Mouse (Mus musculus): ENCODE measurements around the gene Hps6. TPM values are rescaled to one million over a fixed set of nuclear protein-coding genes. Genes with fewer than 3 reads are reported as not detected.

Gene Hps6
- polyA plus RNA-seq, 1 experiment from 2014 or later = 9.6 TPM

DNA sequence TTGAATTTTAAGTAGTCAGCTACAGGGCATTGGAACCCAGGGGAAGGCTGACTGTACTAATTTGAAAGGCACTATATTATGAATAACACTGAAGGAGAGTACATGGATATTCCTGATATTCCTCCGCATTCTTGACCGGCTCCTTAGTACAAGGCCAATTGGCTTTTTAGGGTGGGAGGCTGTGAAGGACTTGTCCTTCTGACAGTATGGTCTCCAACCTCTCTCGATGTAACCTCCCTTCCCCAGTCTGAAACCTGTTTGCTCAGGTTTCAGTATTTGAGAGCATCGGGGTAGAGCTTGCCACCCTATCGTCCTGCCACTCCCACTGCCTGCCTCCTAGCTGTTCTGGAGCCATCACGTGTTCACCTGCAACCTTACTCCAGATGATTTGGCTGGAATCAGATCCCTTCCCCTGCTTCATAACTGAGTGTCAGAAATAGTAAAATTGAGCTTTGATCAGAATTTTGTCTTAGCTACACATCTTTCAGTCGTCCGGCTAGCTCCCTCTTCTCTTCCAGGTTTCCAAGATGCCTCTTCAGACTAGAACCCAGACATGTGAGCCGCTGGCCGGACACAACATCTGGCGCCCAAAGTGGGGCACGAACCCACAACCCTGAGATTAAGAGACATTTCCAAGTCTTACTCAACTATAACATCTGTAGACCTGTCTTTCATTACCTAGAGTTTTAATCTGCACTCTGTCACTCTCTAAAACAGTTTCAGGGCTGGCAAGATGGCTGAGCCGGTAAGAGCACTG lies 9.1 kb upstream of the Hps6 start:
- Histone ChIP-seq H3K27ac (ENCODE audit: low read length) (no peak overlapping the region), H3K4me3 (ENCODE audit: low read depth, low read length) (no peak overlapping the region), H3K4me2 (replicated peaks; ENCODE audit: low read depth, low read length) (no peak overlapping the region), H3K4me1 (ENCODE audit: insufficient read depth, low read depth, low read length) (no peaks in the 10 kb centered on the region), H3K36me3 (ENCODE audit: insufficient read depth, low read length) (no peaks in the 10 kb centered on the region; the same call in 1 of the 2 replicates), H3K9me3 (ENCODE audit: low read length) (no peaks in the 10 kb centered on the region), H3K9ac (replicated peaks; ENCODE audit: low read depth) (no peak overlapping the region), H3K27me3 (replicated peaks; ENCODE audit: insufficient read depth, low read length) (no peaks in the 10 kb centered on the region)
- 95% methylated on average over 13 of the region's 13 CpGs for WGBS
- DNase-seq (ENCODE audit: low spot score) = no peak
- no peak for ATAC-seq
- TF ChIP-seq EP300 (IDR thresholded peaks at IDR 0.05) (no peak), CTCF (IDR thresholded peaks at IDR 0.05) (no peak)

DNA sequence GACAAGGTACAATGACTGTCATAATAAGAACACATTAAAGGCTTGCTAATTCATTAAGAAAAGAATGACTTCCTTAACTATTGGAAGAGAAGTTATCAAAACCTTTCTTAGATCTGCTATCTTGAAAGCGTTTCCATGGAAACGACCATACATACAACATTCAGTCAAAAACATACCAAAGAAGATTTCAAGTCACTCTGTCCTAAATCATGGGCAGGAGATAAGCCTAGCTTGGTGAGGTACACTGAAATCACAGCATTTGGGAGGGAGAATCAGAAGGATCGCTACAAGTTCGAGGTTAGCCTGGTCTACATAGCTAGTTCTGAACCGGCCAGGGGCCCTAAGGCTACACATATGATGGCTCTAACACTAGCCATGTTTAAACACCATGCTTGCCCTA lies 5.9 kb upstream of the Hps6 start:
- H3K4me3 ChIP-seq (ENCODE audit: low read depth, low read length) = peak overlapping the region; percentile 86; the same call in 1 of the 2 replicates
- peak overlapping the region; percentile 97 for H3K27ac ChIP-seq (ENCODE audit: low read length)
- H3K9me3 ChIP-seq (ENCODE audit: low read length) = no peaks in the 10 kb centered on the region
- no peaks in the 10 kb centered on the region; the same call in 1 of the 2 replicates for H3K36me3 ChIP-seq (ENCODE audit: insufficient read depth, low read length)
- 57% methylated on average over 5 of the region's 5 CpGs for whole genome bisulfite sequencing
- ATAC-seq (no peak), DNase-seq (ENCODE audit: low spot score) (no peak)
- TF ChIP-seq CTCF (IDR thresholded peaks at IDR 0.05) (no peak), EP300 (IDR thresholded peaks at IDR 0.05) (no peak)
- H3K4me2 ChIP-seq (replicated peaks; ENCODE audit: low read depth, low read length) = peak overlapping the region; percentile 54
- H3K27me3 ChIP-seq (replicated peaks; ENCODE audit: insufficient read depth, low read length) = no peaks in the 10 kb centered on the region
- H3K4me1 ChIP-seq (ENCODE audit: insufficient read depth, low read depth, low read length) = no peaks in the 10 kb centered on the region
- H3K9ac ChIP-seq (replicated peaks; ENCODE audit: low read depth) = peak overlapping the region; percentile 87

DNA sequence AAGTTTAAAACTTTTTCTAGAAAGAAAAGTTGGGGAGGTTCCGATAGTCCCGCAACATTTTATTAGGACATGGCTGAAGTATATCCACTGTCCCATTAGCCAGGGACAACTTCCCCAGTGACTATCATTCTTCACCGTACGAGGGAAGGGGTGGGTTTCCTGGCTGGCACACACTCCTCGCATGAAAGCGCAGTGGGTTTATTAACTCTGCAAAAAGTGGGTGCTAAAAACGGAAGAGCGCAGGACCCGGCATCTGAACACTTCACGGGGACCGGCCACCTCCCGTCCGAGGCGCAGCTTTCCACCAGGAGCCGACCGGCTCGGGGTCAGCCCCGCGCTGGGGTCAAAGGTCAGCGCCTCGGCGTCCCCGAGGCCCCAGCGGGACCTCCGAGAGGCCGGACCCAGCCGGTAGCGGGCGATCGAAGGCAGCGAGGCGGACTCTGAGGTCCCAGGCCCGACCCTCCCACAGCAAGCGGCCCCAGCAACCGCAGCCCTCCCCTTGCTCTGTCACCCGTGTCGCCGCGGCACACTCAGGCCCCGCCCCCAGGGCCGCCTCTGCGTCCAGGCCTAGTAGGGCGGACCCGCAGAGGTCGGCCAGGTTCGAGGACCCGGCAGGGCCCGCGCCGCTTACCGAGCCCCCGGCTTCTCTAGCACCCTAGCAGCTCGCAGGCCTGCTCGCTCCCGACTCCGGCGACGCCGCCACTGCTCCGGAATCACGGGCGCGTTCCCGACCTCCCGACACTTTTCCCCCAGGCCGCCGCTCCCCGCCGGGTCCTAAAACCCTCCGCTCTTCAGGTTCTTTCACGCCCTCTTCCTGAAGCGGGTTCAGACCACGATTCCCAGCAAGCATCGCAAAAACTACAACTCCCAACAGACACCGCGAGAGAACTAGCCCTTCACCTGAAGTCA lies 5.3 kb upstream of the Hps6 start, which contains the start of gene Armh3:
Gene Armh3 (minus strand): TSS at position 704 of the 909 bp plus-strand sequence.
- ATAC-seq (peak; percentile 97), DNase-seq (ENCODE audit: low spot score) (peak; percentile 97)
- H3K4me3 ChIP-seq (ENCODE audit: low read depth, low read length) = peak within 1 kb of the TSS; percentile 86
- no peaks in the 10 kb centered on the region; the same call in 1 of the 2 replicates for H3K36me3 ChIP-seq (ENCODE audit: insufficient read depth, low read length)
- peak within 1 kb of the TSS; percentile 87 for H3K9ac ChIP-seq (replicated peaks; ENCODE audit: low read depth)
- H3K27me3 ChIP-seq (replicated peaks; ENCODE audit: insufficient read depth, low read length) = no peaks in the 10 kb centered on the region
- H3K4me2 ChIP-seq (replicated peaks; ENCODE audit: low read depth, low read length) = peak within 1 kb of the TSS; percentile 54
- under 1% methylated on average over 68 of the region's 76 CpGs for WGBS
- no peaks in the 10 kb centered on the region for H3K9me3 ChIP-seq (ENCODE audit: low read length)
- H3K27ac ChIP-seq (ENCODE audit: low read length) = peak within 1 kb of the TSS; percentile 97
- H3K4me1 ChIP-seq (ENCODE audit: insufficient read depth, low read depth, low read length) = no peaks in the 10 kb centered on the region
- no peak for TF ChIP-seq EP300 (IDR thresholded peaks at IDR 0.05)
- peak; percentile 31; the same call in 1 of the 2 replicates for TF ChIP-seq CTCF (IDR thresholded peaks at IDR 0.05)

DNA sequence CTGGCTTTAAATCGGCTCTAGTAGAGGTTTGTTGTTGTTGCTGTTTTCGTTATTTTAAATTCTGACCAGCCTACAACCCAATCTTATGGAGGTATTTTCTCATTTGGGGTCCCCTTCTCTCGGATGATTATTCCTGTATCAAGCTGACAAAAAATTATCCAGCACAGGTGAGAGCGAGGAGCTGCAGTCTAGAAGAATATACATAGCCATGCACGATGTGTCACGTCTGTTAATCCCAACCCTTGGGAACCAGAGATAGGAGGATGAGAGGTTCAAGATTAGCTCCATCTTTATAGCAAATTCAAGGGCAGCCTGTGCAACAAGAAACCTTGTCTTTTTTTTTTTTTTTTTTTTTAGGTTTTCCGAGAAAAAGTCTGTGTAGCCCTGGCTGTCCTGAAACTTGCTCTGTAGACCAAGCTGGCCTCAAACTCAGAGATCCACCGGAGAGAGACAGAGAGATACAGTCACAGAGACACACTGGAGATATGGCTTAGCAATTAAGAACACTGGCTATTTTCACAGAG lies 4.6 kb upstream of the Hps6 start:
- Histone ChIP-seq H3K27ac (ENCODE audit: low read length) (no peak overlapping the region; the same call in 1 of the 2 replicates), H3K9me3 (ENCODE audit: low read length) (no peaks in the 10 kb centered on the region), H3K4me2 (replicated peaks; ENCODE audit: low read depth, low read length) (peak overlapping the region; percentile 54), H3K36me3 (ENCODE audit: insufficient read depth, low read length) (no peaks in the 10 kb centered on the region; the same call in 1 of the 2 replicates), H3K27me3 (replicated peaks; ENCODE audit: insufficient read depth, low read length) (no peaks in the 10 kb centered on the region), H3K9ac (replicated peaks; ENCODE audit: low read depth) (0 out of 2 replicates have a peak overlapping the region, but pooled peaks have one; percentile 87), H3K4me3 (ENCODE audit: low read depth, low read length) (peak overlapping the region; percentile 86), H3K4me1 (ENCODE audit: insufficient read depth, low read depth, low read length) (no peaks in the 10 kb centered on the region)
- 9% methylated on average over 8 of the region's 8 CpGs for WGBS
- no peak for TF ChIP-seq EP300 (IDR thresholded peaks at IDR 0.05)
- TF ChIP-seq CTCF (IDR thresholded peaks at IDR 0.05) = no peak
- ATAC-seq (no peak), DNase-seq (ENCODE audit: low spot score) (no peak)

DNA sequence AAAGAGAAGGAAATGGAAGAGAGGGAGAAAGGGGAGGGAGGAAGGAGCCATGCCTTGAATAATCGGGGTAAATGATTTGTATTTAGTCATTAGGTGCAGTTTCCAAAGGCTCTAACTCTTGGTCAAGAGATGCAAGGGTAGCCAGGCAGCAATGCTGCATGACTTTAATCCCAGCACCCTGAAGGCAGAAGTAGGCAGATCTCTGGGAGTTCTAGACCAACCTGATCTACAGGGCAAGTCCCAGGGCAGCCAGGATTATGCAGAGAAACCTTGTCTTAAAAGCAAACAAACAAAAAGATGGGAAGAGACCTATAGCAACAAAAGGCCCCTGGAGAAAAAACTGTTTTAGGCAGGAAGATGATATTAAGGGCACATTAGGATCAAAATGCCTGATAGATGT lies 3.9 kb upstream of the Hps6 start:
- Histone ChIP-seq H3K4me2 (replicated peaks; ENCODE audit: low read depth, low read length) (no peak overlapping the region), H3K9ac (replicated peaks; ENCODE audit: low read depth) (no peak overlapping the region), H3K27ac (ENCODE audit: low read length) (no peak overlapping the region), H3K27me3 (replicated peaks; ENCODE audit: insufficient read depth, low read length) (no peaks in the 10 kb centered on the region), H3K4me1 (ENCODE audit: insufficient read depth, low read depth, low read length) (peaks cover 6% of the 10 kb centered on the region; the same call in 1 of the 2 replicates), H3K9me3 (ENCODE audit: low read length) (no peaks in the 10 kb centered on the region), H3K36me3 (ENCODE audit: insufficient read depth, low read length) (no peaks in the 10 kb centered on the region; the same call in 1 of the 2 replicates), H3K4me3 (ENCODE audit: low read depth, low read length) (no peak overlapping the region)
- TF ChIP-seq EP300 (IDR thresholded peaks at IDR 0.05) (no peak), CTCF (IDR thresholded peaks at IDR 0.05) (no peak)
- 45% methylated on average over 1 of the region's 1 CpGs for WGBS
- ATAC-seq = no peak
- DNase-seq (ENCODE audit: low spot score) = no peak

DNA sequence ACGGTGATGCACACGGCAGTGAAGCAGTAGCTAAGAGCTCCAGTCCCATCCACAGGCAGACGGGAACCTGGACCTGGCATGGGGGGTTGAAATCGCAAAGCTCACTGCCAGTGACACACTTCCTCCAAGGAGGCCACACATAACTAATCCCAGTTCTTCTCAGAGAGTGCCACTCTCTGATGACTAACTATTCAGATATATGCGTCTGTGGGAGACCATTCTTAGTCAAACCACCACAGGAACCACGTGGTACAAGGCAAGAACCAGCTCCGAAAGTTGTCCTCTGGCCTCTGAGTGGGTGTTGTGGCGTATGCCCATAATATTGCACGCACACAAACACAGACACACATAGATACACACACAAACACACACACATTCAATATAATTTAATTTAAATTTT lies 1.0 kb upstream of the Hps6 start:
- ATAC-seq (no peak), DNase-seq (ENCODE audit: low spot score) (no peak)
- Histone ChIP-seq H3K27ac (ENCODE audit: low read length) (no peak overlapping the region), H3K27me3 (replicated peaks; ENCODE audit: insufficient read depth, low read length) (no peaks in the 10 kb centered on the region), H3K4me2 (replicated peaks; ENCODE audit: low read depth, low read length) (no peak overlapping the region), H3K9me3 (ENCODE audit: low read length) (no peaks in the 10 kb centered on the region), H3K36me3 (ENCODE audit: insufficient read depth, low read length) (no peaks in the 10 kb centered on the region), H3K9ac (replicated peaks; ENCODE audit: low read depth) (no peak overlapping the region), H3K4me1 (ENCODE audit: insufficient read depth, low read depth, low read length) (peaks cover 7% of the 10 kb centered on the region; the same call in 1 of the 2 replicates), H3K4me3 (ENCODE audit: low read depth, low read length) (no peak overlapping the region)
- WGBS = 75% methylated on average over 9 of the region's 9 CpGs
- TF ChIP-seq EP300 (IDR thresholded peaks at IDR 0.05) (no peak), CTCF (IDR thresholded peaks at IDR 0.05) (no peak)

Measured in lung, postnatal 0 days (tissue).